28 mouse cellular contexts compared by ENCODE assay signal in the genomic region with DNA sequence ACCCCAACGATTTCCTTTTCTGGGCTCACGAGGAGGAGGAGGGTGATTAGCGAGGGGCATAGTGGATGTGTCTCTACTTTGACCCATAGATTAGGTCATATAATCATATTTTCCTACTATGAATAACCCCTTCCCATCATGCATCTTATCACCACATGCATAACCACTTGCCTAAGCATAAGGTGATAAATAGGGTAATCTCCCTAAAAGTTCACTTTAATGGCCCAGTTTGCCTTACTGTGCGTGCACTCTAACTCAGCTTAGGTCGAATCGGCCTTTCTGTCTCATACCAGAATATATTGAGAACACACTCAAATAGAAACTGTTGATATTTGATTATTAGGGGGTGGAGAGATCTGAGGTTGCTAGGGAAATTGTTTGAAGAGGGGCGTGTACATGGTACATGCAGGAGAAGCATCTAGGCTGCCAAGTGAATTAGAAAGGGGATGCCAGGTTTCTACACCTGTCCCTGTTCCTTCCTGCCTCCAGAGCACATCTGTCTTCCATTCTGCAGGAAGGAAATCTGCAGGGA. TPM values are rescaled to one million over a fixed set of nuclear protein-coding genes. Genes with fewer than 3 reads are reported as not detected.
DNase-seq lines count a peak whose midpoint lies in the region; ATAC-seq and TF ChIP-seq lines count a peak whose summit lies in the region.
"Had no signal": no experiment of that assay in that cellular context is flagged by ENCODE, and none has a peak within 500 bp of the region (broad histone marks: within the 10 kb centered on the region; RNA-seq: fewer than 3 reads in every experiment).

No protein-coding gene starts in this region.

- H3K4me1 ChIP-seq in CH12.LX (ENCODE audit: control insufficient read depth in 1 of 2, insufficient read depth in 2 of 2): peaks cover 6 to 23% of the 10 kb centered on the region in 2 experiments
- peaks cover 10% of the 10 kb centered on the region; the same call in 1 of the 2 replicates for H3K4me1 ChIP-seq in intestine, postnatal 0 days (replicated peaks; ENCODE audit: control insufficient read depth, insufficient read depth, low read length)
- H3K4me1 ChIP-seq in stomach, embryonic 15.5 days: peaks cover 6% of the 10 kb centered on the region
- H3K4me1 ChIP-seq: hindbrain, embryonic 15.5 days had no signal

- H3K9me3 ChIP-seq in CH12.LX (replicated peaks; ENCODE audit: low read length): peaks cover 8% of the 10 kb centered on the region
- no peaks in the 10 kb centered on the region for H3K9me3 ChIP-seq in intestine, postnatal 0 days (ENCODE audit: control insufficient read depth)
- no peaks in the 10 kb centered on the region for H3K9me3 ChIP-seq in stomach, embryonic 15.5 days

- TF ChIP-seq RAD21 in CH12.LX (IDR thresholded peaks at IDR 0.05; ENCODE audit: low read depth, low read length): no peak

- no peaks in the 10 kb centered on the region for H3K27me3 ChIP-seq in CH12.LX (replicated peaks)
- H3K27me3 ChIP-seq in intestine, postnatal 0 days (replicated peaks; ENCODE audit: control insufficient read depth, insufficient read depth, low read length): no peaks in the 10 kb centered on the region
- no peaks in the 10 kb centered on the region for H3K27me3 ChIP-seq in stomach, embryonic 15.5 days (replicated peaks)
- H3K27me3 ChIP-seq: embryonic facial prominence, embryonic 12.5 days; heart, embryonic 15.5 days; hindbrain, embryonic 15.5 days; kidney, embryonic 15.5 days; limb, embryonic 15.5 days; neural tube, embryonic 13.5 days; Patski had no signal

- H3K4me2 ChIP-seq in CH12.LX (ENCODE audit: insufficient read depth, low read depth, poor library complexity, severe bottlenecking): peak overlapping the region; percentile 75
- peak overlapping the region; percentile 40 for H3K4me2 ChIP-seq in intestine, postnatal 0 days (replicated peaks; ENCODE audit: low read depth)
- peak overlapping the region; percentile 21; the same call in 1 of the 2 replicates for H3K4me2 ChIP-seq in stomach, embryonic 15.5 days
- H3K4me2 ChIP-seq: embryonic facial prominence, embryonic 12.5 days; heart, embryonic 15.5 days; hindbrain, embryonic 15.5 days; kidney, embryonic 15.5 days; limb, embryonic 15.5 days; neural tube, embryonic 13.5 days had no signal

- peak; percentile 43 for DNase-seq in CD4-positive, CD25-positive, alpha-beta regulatory T cell, adult 2 months (ENCODE audit: low read depth, low spot score)
- DNase-seq in CH12.LX (ENCODE audit: extremely low read depth): peak; percentile 73
- DNase-seq in spleen, adult 18-20 months: no peak
- no peak for DNase-seq in frontal cortex, adult 2 months (ENCODE audit: extremely low spot score in 1 of 2, low spot score in 1 of 2)
- DNase-seq in right cerebral cortex, adult 18-20 months: no peak
- DNase-seq: adrenal gland, adult 8-10 months; cerebellum, adult 18-20 months; cerebellum, postnatal 25 days; gastrocnemius, postnatal 25 days; heart, postnatal 4 days; kidney, adult 11 months; kidney, postnatal 36 days; left cerebral cortex, postnatal 4 days had no signal

- in situ Hi-C loops in CH12.LX (cut with MboI; ENCODE audit: low pct_ligation_motif_present, low pct_unique_long_range_greater_than_20kb, low sequenced_read_pairs): no loop called here

- no peaks in the 10 kb centered on the region for H3K36me3 ChIP-seq in CH12.LX (replicated peaks in 1 of 2; ENCODE audit: control insufficient read depth in 1 of 2, insufficient read depth in 1 of 2, low read length in 1 of 2)
- H3K36me3 ChIP-seq in intestine, postnatal 0 days (ENCODE audit: control insufficient read depth, insufficient read depth): no peaks in the 10 kb centered on the region; the same call in 1 of the 2 replicates
- H3K36me3 ChIP-seq in stomach, embryonic 15.5 days: no peaks in the 10 kb centered on the region
- H3K36me3 ChIP-seq: embryonic facial prominence, embryonic 12.5 days; G1E; hindbrain, embryonic 15.5 days; kidney, embryonic 15.5 days; limb, embryonic 15.5 days; neural tube, embryonic 13.5 days had no signal

- peak; percentile 42 for ATAC-seq in intestine, postnatal 0 days
- no peak for ATAC-seq in stomach, embryonic 15.5 days (ENCODE audit: insufficient read depth, low FRiP score, low read depth)
- ATAC-seq: forebrain, postnatal 0 days; midbrain, embryonic 16.5 days; Patski had no signal

- H3K9ac ChIP-seq in CH12.LX (ENCODE audit: insufficient read depth, low read depth): peak overlapping the region; percentile 36; the same call in 1 of the 2 replicates
- no peak overlapping the region for H3K9ac ChIP-seq in intestine, postnatal 0 days (ENCODE audit: low read depth, low read length)
- no peak overlapping the region for H3K9ac ChIP-seq in stomach, embryonic 15.5 days
- H3K9ac ChIP-seq: embryonic facial prominence, embryonic 12.5 days; forebrain, postnatal 0 days; heart, embryonic 15.5 days; hindbrain, embryonic 15.5 days; kidney, embryonic 15.5 days; limb, embryonic 15.5 days; neural tube, embryonic 13.5 days had no signal

- H3K79me2 ChIP-seq in CH12.LX (replicated peaks; ENCODE audit: control insufficient read depth, extremely low read depth, insufficient read depth, poor library complexity, severe bottlenecking): no peaks in the 10 kb centered on the region

- TF ChIP-seq POLR2A in CH12.LX (IDR thresholded peaks at IDR 0.05; ENCODE audit: low read depth, low read length): no peak

- 37% methylated on average over 7 of the region's 7 CpGs for WGBS in intestine, postnatal 0 days
- WGBS in stomach, embryonic 15.5 days: 48% methylated on average over 7 of the region's 7 CpGs

- dilution Hi-C loops in CH12.LX (cut with MboI; ENCODE audit: extremely low pct_ligation_motif_present, extremely low pct_unique_long_range_greater_than_20kb, low sequenced_read_pairs): no loop called here

- no peak for TF ChIP-seq CTCF in CH12.LX (conservative IDR thresholded peaks at IDR 0.05 in 1 of 2, IDR thresholded peaks at IDR 0.05 in 1 of 2; ENCODE audit: low read depth in 2 of 2, low read length in 2 of 2)
- TF ChIP-seq CTCF in intestine, postnatal 0 days (IDR thresholded peaks at IDR 0.05; ENCODE audit: low read depth): no peak

- H3K4me3 ChIP-seq in CH12.LX (replicated peaks in 1 of 3; ENCODE audit: low read depth in 2 of 3, low read length in 2 of 3, poor library complexity in 1 of 3): peak overlapping the region in 2 of 3 experiments; percentile 18 to 29
- no peak overlapping the region for H3K4me3 ChIP-seq in intestine, postnatal 0 days (ENCODE audit: low read depth, low read length)
- no peak overlapping the region for H3K4me3 ChIP-seq in stomach, embryonic 15.5 days (replicated peaks)
- H3K4me3 ChIP-seq: embryonic facial prominence, embryonic 12.5 days; heart, embryonic 15.5 days; hindbrain, embryonic 15.5 days; kidney, embryonic 15.5 days; left cerebral cortex, adult 2 months; limb, embryonic 15.5 days; myocyte; neural tube, embryonic 13.5 days had no signal

- no peak; the same call in 1 of the 2 replicates for TF ChIP-seq EP300 in CH12.LX (IDR thresholded peaks at IDR 0.05; ENCODE audit: low read length)

- H3K27ac ChIP-seq in CH12.LX (ENCODE audit: insufficient read depth, low read depth): no peak overlapping the region
- no peak overlapping the region for H3K27ac ChIP-seq in intestine, postnatal 0 days (ENCODE audit: low read depth, low read length)
- no peak overlapping the region for H3K27ac ChIP-seq in stomach, embryonic 15.5 days
- H3K27ac ChIP-seq: embryonic facial prominence, embryonic 12.5 days; hindbrain, embryonic 15.5 days; kidney, embryonic 15.5 days; left cerebral cortex, adult 2 months; limb, embryonic 15.5 days; midbrain, embryonic 10.5 days; neural tube, embryonic 13.5 days had no signal

TF ChIP-seq in CH12.LX, 34 proteins besides CTCF, POLR2A, EP300 and RAD21:
- TF ChIP-seq JUND (conservative IDR thresholded peaks at IDR 0.05; ENCODE audit: low read depth, low read length): peak; percentile 41; the same call in 1 of the 2 replicates
- TF ChIP-seq IRF4 (IDR thresholded peaks at IDR 0.05; ENCODE audit: low read depth, low read length): no peak

RNA-seq across cellular contexts. Expression of a gene that starts 26.1 kb away (rescaled TPM):
- total RNA-seq in CH12.LX (2012; rRNA removed) (41.0 and 43.6 TPM in 2 replicates), CH12.LX (2014; rRNA removed) (140 and 151 TPM in 2 replicates)
- 163 and 191 TPM in 2 replicates for polyA plus RNA-seq in CH12.LX (2012; ENCODE audit: insufficient read length, low read depth)
- polyA plus RNA-seq in intestine, postnatal 0 days (2015; fragmentation: Nextera tagmentation; extraction: Ambion mirVana): 181 and 189 TPM in 2 replicates
- polyA plus RNA-seq in stomach, embryonic 15.5 days (2015; fragmentation: Nextera tagmentation; extraction: Ambion mirVana): 155 and 178 TPM in 2 replicates
- 57.4 and 65.6 TPM in 2 replicates for polyA plus RNA-seq in frontal cortex, adult 2 months (2012; rRNA removed)

RNA-seq across cellular contexts. Expression of a gene that starts 55.1 kb away (rescaled TPM):
- total RNA-seq in CH12.LX (2012; rRNA removed): not detected in 2 replicates
- total RNA-seq in CH12.LX (2014; rRNA removed): not detected in 2 replicates
- polyA plus RNA-seq in CH12.LX (2012; ENCODE audit: insufficient read length, low read depth): not detected in 2 replicates
- 1.0 and 1.3 TPM in 2 replicates for polyA plus RNA-seq in intestine, postnatal 0 days (2015; fragmentation: Nextera tagmentation; extraction: Ambion mirVana)
- polyA plus RNA-seq in stomach, embryonic 15.5 days (2015; fragmentation: Nextera tagmentation; extraction: Ambion mirVana): 0.85 and 0.95 TPM in 2 replicates
- polyA plus RNA-seq in frontal cortex, adult 2 months (2012; rRNA removed): 3.5 and 4.3 TPM in 2 replicates
- total RNA-seq: gastrocnemius, postnatal 25 days had no signal

RNA-seq across cellular contexts. Expression of a gene that starts 55.1 kb away (rescaled TPM):
- total RNA-seq in CH12.LX (2012; rRNA removed) (15.4 and 15.7 TPM in 2 replicates), CH12.LX (2014; rRNA removed) (8.9 and 11.0 TPM in 2 replicates)
- polyA plus RNA-seq in CH12.LX (2012; ENCODE audit: insufficient read length, low read depth): 11.1 and 11.3 TPM in 2 replicates
- polyA plus RNA-seq in intestine, postnatal 0 days (2015; fragmentation: Nextera tagmentation; extraction: Ambion mirVana): 65.1 and 65.8 TPM in 2 replicates
- polyA plus RNA-seq in stomach, embryonic 15.5 days (2015; fragmentation: Nextera tagmentation; extraction: Ambion mirVana): 47.2 and 56.5 TPM in 2 replicates
- 39.7 and 41.0 TPM in 2 replicates for polyA plus RNA-seq in frontal cortex, adult 2 months (2012; rRNA removed)

Comparison
In these comparisons a context has a peak if more than half of its experiments do, and no peak if none do; other contexts are left out.
1. DNase-seq: peak in CD4-positive, CD25-positive, alpha-beta regulatory T cell, adult 2 months (single experiment) and CH12.LX (single experiment); none in spleen, adult 18-20 months (0 of 2), frontal cortex, adult 2 months (0 of 2) and right cerebral cortex, adult 18-20 months (single experiment).
2. H3K4me2 ChIP-seq: peak in every context shown above with its lines; median percentile 75 in CH12.LX; 40 in intestine, postnatal 0 days; 21 in stomach, embryonic 15.5 days.
3. H3K4me3 ChIP-seq: peak in CH12.LX (2 of 3); none in intestine, postnatal 0 days (single experiment) and stomach, embryonic 15.5 days (single experiment).